Mouse (Mus musculus): Measurements from ENCODE around the gene Gbp6. TPM values are rescaled to one million over a fixed set of nuclear protein-coding genes. Genes with fewer than 3 reads are reported as not detected.
"Not testable (repeated sequence)": the region's sequence is repeated elsewhere in the genome, so short reads cannot be mapped to it uniquely, and the experiment has no call there.

Gbp6 gene
- polyA plus RNA-seq, 1 experiment from 2014 or later = 2.1 TPM

GRCm38 (mm10) chr5:105252491-105252890, 41.0 kb downstream of the Gbp6 start:
- ATAC-seq (replicated peaks; ENCODE audit: low FRiP score, low read depth) = no peak
- no peak overlapping the region for H3K27ac ChIP-seq
- no peaks in the 10 kb centered on the region for H3K4me1 ChIP-seq (replicated peaks; ENCODE audit: insufficient read depth, low read length)
- peak; percentile 1 for DNase-seq (ENCODE audit: low spot score)
- H3K4me3 ChIP-seq (replicated peaks; ENCODE audit: low read depth, low read length) = no peak overlapping the region
- peak; percentile 22; the same call in 1 of the 2 replicates for TF ChIP-seq CTCF (IDR thresholded peaks at IDR 0.05; ENCODE audit: low read depth)
- H3K27me3 ChIP-seq (ENCODE audit: insufficient read depth, low read length) = no peaks in the 10 kb centered on the region
- H3K36me3 ChIP-seq (ENCODE audit: insufficient read depth, low read length) = no peaks in the 10 kb centered on the region
- H3K9me3 ChIP-seq (replicated peaks; ENCODE audit: low read length) = no peaks in the 10 kb centered on the region
- H3K4me2 ChIP-seq (ENCODE audit: low read length) = no peak overlapping the region
- no peak overlapping the region for H3K9ac ChIP-seq (ENCODE audit: low read depth, low read length)

DNA sequence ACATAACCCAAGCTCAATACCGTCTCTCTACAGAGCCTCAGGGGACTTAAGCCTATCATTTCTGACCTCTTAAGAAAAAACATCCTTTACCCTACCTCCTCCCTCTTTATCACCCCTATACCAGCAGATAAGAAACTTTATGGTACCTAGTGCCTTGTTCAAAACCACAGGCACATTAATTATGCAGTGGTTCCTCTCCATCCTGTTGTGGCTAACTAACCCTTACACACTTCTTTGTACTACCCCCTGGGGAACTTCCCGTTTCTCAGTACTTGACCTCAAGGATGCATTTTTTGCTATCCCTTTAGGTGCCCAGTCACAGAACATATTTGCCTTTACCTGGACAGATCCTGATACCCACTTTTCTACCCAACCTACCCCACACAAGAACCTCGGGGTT, 48.8 kb downstream of the Gbp6 start:
- not testable (repeated sequence) for H3K9me3 ChIP-seq (replicated peaks; ENCODE audit: low read length); ATAC-seq (replicated peaks; ENCODE audit: low FRiP score, low read depth); H3K27me3 ChIP-seq (ENCODE audit: insufficient read depth, low read length); H3K4me3 ChIP-seq (replicated peaks; ENCODE audit: low read depth, low read length); H3K27ac ChIP-seq; DNase-seq (ENCODE audit: low spot score); H3K4me2 ChIP-seq (ENCODE audit: low read length); H3K4me1 ChIP-seq (replicated peaks; ENCODE audit: insufficient read depth, low read length); H3K36me3 ChIP-seq (ENCODE audit: insufficient read depth, low read length); H3K9ac ChIP-seq (ENCODE audit: low read depth, low read length)
- WGBS = 77% methylated on average over 3 of the region's 3 CpGs

DNA sequence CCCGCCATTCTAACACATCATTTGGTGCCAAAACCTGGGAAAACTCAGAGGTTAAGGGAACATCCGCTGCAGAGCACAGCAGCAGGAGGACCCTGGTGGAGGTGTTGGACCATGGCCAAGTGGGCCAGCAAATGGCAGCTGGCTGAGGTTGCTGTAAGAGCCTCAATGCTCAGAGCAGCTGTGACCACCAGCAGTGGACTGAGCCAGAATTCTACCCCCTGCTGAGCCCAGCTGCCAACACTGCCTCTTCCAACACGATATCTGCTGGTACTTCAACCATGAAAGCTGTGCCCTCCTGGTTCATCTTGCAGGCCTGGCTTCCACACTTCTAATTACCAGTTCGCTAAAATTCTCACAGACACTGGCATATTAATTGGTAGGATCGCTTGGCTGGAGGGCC, 52.5 kb downstream of the Gbp6 start:
- H3K27ac ChIP-seq; H3K36me3 ChIP-seq (ENCODE audit: insufficient read depth, low read length); H3K27me3 ChIP-seq (ENCODE audit: insufficient read depth, low read length); H3K9ac ChIP-seq (ENCODE audit: low read depth, low read length); H3K9me3 ChIP-seq (replicated peaks; ENCODE audit: low read length); ATAC-seq (replicated peaks; ENCODE audit: low FRiP score, low read depth); DNase-seq (ENCODE audit: low spot score); H3K4me1 ChIP-seq (replicated peaks; ENCODE audit: insufficient read depth, low read length); H3K4me3 ChIP-seq (replicated peaks; ENCODE audit: low read depth, low read length); H3K4me2 ChIP-seq (ENCODE audit: low read length): not testable (repeated sequence)
- 76% methylated on average over 5 of the region's 5 CpGs for WGBS

DNA sequence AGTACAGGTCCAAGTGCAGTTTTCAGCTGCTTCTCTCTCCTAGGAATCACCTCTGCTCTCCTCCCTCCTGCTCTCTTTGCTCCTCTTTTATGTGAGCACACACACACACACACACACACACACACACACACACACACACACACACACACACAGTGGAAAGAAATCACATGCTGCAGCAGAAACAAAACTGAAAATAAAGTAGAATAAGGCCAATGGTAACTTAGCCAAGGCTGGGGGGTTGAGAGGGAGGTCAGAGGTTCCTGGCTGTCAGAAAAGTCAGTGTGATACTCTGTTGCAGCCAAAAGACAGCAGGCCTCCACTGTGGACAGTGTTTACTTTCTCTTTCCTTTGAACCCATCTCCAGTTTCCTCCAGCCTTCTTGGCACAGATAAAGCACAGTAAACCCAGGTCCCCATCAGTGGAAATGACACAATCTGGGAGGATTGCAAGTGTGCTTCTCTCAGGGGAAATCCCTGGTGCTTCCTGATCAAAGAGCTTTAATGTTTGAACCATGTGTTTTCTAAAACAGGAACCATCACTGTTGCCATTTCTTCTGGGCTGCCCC, 53.9 kb downstream of the Gbp6 start, which contains the start of gene Gbp10:
Gbp10 (minus strand) TSS at position 51 of the 565 bp plus-strand sequence.
- peak; percentile 22 for DNase-seq (ENCODE audit: low spot score)
- not testable (repeated sequence) for ATAC-seq (replicated peaks; ENCODE audit: low FRiP score, low read depth); H3K4me1 ChIP-seq (replicated peaks; ENCODE audit: insufficient read depth, low read length); H3K4me2 ChIP-seq (ENCODE audit: low read length); H3K9ac ChIP-seq (ENCODE audit: low read depth, low read length); H3K27ac ChIP-seq; H3K4me3 ChIP-seq (replicated peaks; ENCODE audit: low read depth, low read length); H3K27me3 ChIP-seq (ENCODE audit: insufficient read depth, low read length); H3K9me3 ChIP-seq (replicated peaks; ENCODE audit: low read length); H3K36me3 ChIP-seq (ENCODE audit: insufficient read depth, low read length)

GRCm38 (mm10) chr5:105238402-105238801, 55.1 kb downstream of the Gbp6 start:
- not testable (repeated sequence) for H3K4me2 ChIP-seq (ENCODE audit: low read length); H3K27me3 ChIP-seq (ENCODE audit: insufficient read depth, low read length); H3K36me3 ChIP-seq (ENCODE audit: insufficient read depth, low read length); H3K9ac ChIP-seq (ENCODE audit: low read depth, low read length); H3K4me1 ChIP-seq (replicated peaks; ENCODE audit: insufficient read depth, low read length); DNase-seq (ENCODE audit: low spot score); ATAC-seq (replicated peaks; ENCODE audit: low FRiP score, low read depth); H3K27ac ChIP-seq; H3K4me3 ChIP-seq (replicated peaks; ENCODE audit: low read depth, low read length); H3K9me3 ChIP-seq (replicated peaks; ENCODE audit: low read length)
- WGBS = 76% methylated on average over 1 of the region's 1 CpGs

DNA sequence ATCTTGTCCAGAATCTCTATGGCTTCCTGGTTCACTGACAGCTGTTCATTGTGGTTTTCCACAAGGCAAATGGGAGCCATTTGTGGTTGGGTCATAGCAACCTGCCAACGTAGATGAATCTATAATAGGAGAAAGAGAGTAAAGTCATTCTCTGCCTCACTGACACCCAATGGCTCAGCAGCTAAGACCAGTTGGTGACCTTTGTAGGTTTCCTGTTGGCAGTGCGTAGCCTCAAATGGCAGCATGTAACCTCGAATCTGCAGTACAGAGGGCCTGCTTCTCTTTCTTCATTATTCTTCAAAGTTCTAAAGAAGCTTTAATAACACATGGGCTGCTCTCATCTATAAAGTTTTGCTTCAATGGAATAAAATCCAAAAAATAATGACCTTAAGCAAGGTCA, 57.5 kb downstream of the Gbp6 start:
- not testable (repeated sequence) for H3K4me2 ChIP-seq (ENCODE audit: low read length); H3K9me3 ChIP-seq (replicated peaks; ENCODE audit: low read length); ATAC-seq (replicated peaks; ENCODE audit: low FRiP score, low read depth); H3K36me3 ChIP-seq (ENCODE audit: insufficient read depth, low read length); H3K9ac ChIP-seq (ENCODE audit: low read depth, low read length); DNase-seq (ENCODE audit: low spot score); H3K4me3 ChIP-seq (replicated peaks; ENCODE audit: low read depth, low read length); H3K4me1 ChIP-seq (replicated peaks; ENCODE audit: insufficient read depth, low read length); H3K27me3 ChIP-seq (ENCODE audit: insufficient read depth, low read length); H3K27ac ChIP-seq
- WGBS = 83% methylated on average over 3 of the region's 3 CpGs

Other genes with a start within 250 kb of the Gbp6 start
- gene Gbp9, start 154.2 kb downstream of the Gbp6 start, polyA plus RNA-seq (2015; fragmentation: Nextera tagmentation; extraction: Ambion mirVana) = 3.6 and 4.4 TPM in 2 replicates
- 0.30 and 0.34 TPM in 2 replicates for gene Gbp8, start 154.2 kb downstream of the Gbp6 start, polyA plus RNA-seq (2015; fragmentation: Nextera tagmentation; extraction: Ambion mirVana)
- 1.3 TPM in 2 replicates for gene Gbp4, start 154.1 kb downstream of the Gbp6 start, polyA plus RNA-seq (2015; fragmentation: Nextera tagmentation; extraction: Ambion mirVana)
- 0.29 TPM in 1 of 2 replicates, not detected in the other for gene Gbp10, start 54.2 kb downstream of the Gbp6 start, polyA plus RNA-seq (2015; fragmentation: Nextera tagmentation; extraction: Ambion mirVana)
- gene Gm43302, start within 50 bp of the Gbp6 start, polyA plus RNA-seq (2015; fragmentation: Nextera tagmentation; extraction: Ambion mirVana) = not detected in 2 replicates
- gene Lrrc8b, start 122.1 kb upstream of the Gbp6 start, polyA plus RNA-seq (2015; fragmentation: Nextera tagmentation; extraction: Ambion mirVana) = 7.0 and 7.2 TPM in 2 replicates
- gene Lrrc8c, start 225.7 kb upstream of the Gbp6 start, polyA plus RNA-seq (2015; fragmentation: Nextera tagmentation; extraction: Ambion mirVana) = 14.7 and 14.8 TPM in 2 replicates